Mouse (Mus musculus): ENCODE data around the gene Tmem145.
"Not testable (repeated sequence)": the region's sequence is repeated elsewhere in the genome, so short reads cannot be mapped to it uniquely, and the experiment has no call there.

Tmem145 gene

DNA sequence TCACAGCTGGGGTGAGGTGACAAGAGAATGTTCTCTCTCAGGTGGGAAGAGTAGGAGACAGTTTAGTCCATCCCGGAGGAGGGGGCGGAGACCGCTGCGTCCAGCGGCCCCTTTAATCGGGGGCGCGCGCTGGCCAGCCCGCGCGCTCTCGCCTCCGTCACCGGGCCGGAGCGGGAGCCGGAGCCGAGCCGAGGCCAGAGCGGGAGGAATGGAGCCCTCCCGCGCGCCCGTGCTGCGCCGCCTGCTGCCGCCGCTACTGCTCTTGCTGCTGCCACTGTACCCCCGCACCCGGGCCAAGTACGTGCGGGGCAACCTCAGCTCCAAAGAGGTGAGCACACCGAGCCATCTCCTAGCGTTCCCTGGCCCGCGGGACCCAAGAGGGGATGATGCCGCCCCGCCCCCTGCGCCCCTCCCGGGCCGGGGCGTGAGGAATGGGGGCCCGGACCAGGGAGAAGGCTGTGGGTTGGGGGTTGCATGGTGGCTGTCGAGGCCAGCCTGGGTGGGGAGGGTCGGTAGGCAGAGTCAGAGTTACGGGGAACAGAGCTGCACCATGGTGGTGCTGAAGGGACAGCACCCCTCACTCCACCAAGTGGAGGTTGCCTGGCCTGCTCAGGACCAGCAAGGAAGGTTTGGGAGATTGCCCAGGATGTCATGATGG lies at the start of gene Tmem145:
Gene Tmem145, plus strand, starts transcription at position 151 of the 658 bp plus-strand sequence.
- DNase-seq (ENCODE audit: low spot score in 2 of 2): no peak

GRCm38 (mm10) chr7:25261896-25262295 lies 44.0 kb upstream of the Tmem145 start:
- DNase-seq (ENCODE audit: low spot score in 2 of 2): no peak

DNA sequence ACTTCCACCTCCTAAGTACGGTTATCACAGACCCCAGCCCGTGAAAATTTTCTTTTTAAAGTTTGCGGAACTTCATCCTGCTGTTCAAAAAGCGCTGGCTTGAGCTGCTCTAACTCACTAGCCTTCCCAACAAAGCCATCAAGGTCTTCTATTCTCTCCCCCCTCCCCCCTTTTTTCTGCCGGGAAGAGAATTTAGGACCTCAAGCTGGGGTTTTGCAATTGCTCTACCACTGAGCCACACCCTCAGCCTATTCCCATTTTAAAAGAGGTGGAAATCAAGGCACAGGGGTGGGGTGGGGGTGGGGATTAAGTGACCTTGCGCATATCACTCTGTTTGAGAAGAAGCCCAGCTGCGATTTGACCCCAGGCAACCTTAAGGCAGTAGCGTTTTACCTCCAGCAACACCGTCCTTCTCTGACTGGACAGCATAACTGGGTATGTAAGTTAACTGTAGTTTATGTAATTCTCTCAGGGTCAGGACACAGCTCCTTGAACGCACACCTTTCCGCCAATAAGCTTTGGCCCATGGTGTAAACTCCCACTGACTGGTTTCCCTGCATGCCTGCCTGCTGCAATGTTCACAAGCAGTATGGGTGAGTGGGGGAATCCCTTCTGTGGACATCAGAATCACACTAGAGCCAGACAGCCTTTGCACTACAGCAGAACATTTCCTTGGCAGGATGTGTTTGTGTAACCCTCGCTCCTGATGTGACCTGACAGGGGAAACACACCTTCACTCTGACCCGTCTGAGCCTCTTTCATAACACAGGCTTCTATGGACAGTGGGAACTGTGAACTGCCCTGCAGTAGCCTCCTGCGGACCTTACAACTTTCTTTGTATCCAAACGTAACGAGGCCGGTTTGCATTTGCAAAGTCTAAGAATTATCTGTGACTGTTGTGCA lies 41.7 kb upstream of the Tmem145 start:
- no peak for DNase-seq (ENCODE audit: low spot score in 2 of 2)

GRCm38 (mm10) chr7:25265743-25266142 lies 40.2 kb upstream of the Tmem145 start:
- not testable (repeated sequence) for DNase-seq (ENCODE audit: low spot score in 2 of 2)

DNA sequence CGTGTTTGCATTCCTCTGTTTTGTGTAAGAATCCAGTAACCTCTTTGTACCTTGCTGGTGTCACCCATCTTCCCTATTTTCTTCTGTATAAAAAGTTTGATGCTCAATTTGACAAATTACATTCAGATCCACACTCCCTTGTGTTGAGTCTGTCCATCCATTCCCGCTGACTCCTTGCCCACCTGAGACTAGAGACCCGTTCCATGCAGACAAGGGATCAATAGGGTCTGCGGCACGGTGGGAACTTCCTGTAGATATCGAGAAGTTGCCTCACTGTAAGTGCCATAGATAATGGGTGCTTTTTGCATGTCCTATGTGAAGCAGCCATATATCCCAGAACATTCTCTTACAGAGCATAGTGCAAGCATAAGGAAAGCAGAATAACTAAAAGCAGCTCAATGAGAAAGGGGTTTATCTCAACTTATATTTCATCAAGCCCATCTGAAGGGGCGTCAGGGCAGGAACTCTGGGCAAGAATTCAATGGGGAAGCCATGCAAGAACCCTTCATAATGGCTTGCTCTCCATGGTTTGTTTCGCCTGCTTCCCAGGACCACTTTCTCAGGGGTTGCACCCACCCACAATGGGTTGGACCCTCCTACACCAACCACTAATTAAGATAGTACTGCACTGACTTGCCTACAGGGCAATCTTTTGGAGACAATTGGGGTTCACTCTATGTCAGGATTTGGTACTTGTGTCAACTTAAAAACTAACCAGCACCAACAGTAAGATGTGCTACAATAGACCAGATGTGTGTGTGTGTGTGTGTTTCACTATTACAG lies 39.5 kb upstream of the Tmem145 start:
- DNase-seq (ENCODE audit: low spot score in 2 of 2): no peak

- peak; percentile 99 for DNase-seq (ENCODE audit: low spot score in 2 of 2)
Observed at GRCm38 (mm10) chr7:25267301-25267750, 38.6 kb upstream of the Tmem145 start, which contains the start of gene Cic. Cic (plus strand) TSS chr7:25267704.

- peak; percentile 99 to 100 for DNase-seq (ENCODE audit: low spot score in 2 of 2)
Observed at GRCm38 (mm10) chr7:25267751-25268463, 38.0 kb upstream of the Tmem145 start.

- DNase-seq (ENCODE audit: low spot score in 2 of 2): no peak
Observed at GRCm38 (mm10) chr7:25268588-25268987, 37.3 kb upstream of the Tmem145 start.

GRCm38 (mm10) chr7:25269029-25269428 lies 36.9 kb upstream of the Tmem145 start:
- DNase-seq (ENCODE audit: low spot score in 2 of 2): no peak

- DNase-seq (ENCODE audit: low spot score in 2 of 2): no peak
Observed at GRCm38 (mm10) chr7:25269545-25270271, 36.2 kb upstream of the Tmem145 start.

DNA sequence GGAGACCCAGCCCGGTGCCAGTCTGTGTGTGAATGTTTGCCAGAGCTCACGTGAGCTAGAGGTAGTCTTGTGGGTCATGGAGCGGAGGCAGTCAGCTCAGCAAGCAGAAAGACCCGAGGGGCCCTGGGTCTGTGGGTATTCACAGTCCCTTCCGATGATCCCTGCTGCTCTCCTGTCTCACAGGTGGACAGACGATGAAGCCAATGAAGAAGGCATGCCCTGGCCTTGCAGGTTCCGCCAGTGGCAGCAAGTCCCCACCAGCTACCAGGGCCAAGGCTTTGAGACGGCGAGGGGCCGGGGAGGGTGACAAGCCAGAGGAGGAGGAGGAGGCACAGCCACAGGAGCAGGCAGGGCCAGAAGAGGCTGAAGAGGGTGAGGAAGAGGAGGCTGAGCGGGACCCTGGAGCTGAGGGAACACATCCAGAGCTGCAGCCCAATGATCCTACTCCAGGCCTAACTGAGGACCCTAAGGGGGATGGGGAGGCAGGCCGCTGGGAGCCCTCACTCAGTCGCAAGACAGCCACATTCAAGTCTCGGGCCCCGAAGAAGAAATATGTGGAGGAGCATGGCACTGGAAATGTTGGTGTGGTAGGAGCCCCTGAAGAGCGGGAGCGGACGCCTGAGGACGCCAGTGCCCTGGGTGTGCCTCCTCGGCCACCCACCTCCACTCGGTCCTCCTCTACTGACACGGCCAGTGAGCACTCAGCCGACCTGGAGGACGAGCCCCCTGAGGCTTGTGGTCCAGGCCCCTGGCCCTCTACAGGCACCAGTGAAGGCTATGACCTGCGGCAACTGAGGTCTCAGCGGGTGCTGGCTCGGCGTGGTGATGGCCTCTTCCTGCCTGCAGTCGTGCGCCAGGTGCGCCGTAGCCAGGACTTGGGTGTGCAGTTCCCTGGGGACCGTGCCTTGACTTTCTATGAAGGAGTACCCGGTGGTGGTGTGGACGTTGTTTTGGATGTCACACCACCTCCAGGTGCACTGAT lies 35.0 kb upstream of the Tmem145 start:
- no peak for DNase-seq (ENCODE audit: low spot score in 2 of 2)

DNA sequence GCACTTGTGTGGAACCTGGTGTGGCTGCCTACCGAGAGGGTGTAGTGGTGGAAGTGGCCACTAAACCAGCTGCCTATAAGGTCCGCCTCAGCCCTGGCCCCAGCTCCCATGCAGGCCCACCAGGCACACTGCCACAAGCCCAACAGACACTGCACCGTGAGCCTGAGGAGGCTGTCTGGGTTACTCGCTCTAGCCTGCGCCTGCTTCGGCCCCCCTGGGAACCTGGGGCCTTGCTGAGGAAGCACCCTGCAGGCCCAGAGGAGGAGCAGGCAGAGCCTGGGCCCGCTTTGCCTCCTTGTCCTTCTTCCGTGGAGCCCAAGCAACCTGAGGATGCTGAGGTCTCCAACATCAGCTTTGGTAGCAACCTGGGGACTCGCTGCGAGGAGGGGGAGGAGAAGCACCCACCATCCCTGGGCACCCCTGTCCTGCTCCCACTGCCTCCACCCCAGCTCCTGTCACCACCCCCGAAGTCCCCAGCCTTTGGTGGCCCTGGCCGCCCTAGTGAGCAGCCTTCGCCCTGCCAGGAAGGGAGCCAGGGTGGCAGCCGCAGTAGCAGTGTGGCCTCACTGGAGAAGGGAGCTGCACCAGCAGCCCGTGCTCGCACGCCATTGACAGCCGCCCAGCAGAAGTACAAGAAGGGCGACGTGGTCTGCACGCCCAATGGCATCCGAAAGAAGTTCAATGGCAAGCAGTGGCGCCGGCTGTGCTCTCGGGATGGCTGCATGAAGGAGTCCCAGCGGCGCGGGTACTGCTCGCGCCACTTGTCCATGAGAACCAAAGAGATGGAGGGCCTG lies 34.1 kb upstream of the Tmem145 start:
- DNase-seq (ENCODE audit: low spot score in 2 of 2): no peak

- no peak for DNase-seq (ENCODE audit: low spot score in 2 of 2)
Observed at GRCm38 (mm10) chr7:25272445-25273258, 33.3 kb upstream of the Tmem145 start.

GRCm38 (mm10) chr7:25273259-25274241 lies 32.4 kb upstream of the Tmem145 start:
- no peak for DNase-seq (ENCODE audit: low spot score in 2 of 2)

- DNase-seq (ENCODE audit: low spot score in 2 of 2): no peak
Observed at GRCm38 (mm10) chr7:25274571-25274970, 31.3 kb upstream of the Tmem145 start.

- no peak for DNase-seq (ENCODE audit: low spot score in 2 of 2)
Observed at GRCm38 (mm10) chr7:25274996-25275395, 30.9 kb upstream of the Tmem145 start.
